Mouse (Mus musculus) inflammation-experienced regulatory T-cells (primary cell): ENCODE measurements around the gene Nat8. TPM values are rescaled to one million over a fixed set of nuclear protein-coding genes. Genes with fewer than 3 reads are reported as not detected.

Source experiments
- polyA plus RNA-seq, 2 experiments: library from polyadenylated mRNA; unstranded; fragments of 100-300 nt; shearing (Covaris generic); gene quantifications; one replicate each; pipeline ENCODE4 v1.2.1; 2017

Nat8 gene
- not detected for polyA plus RNA-seq

GRCm38 (mm10) chr6:85831796-85832321 is at the start of gene Nat8:
TSS of gene Nat8 (minus strand) at chr6:85832082.

GRCm38 (mm10) chr6:85869006-85869405 is 37.1 kb upstream of the Nat8 start, which contains the start of gene Nat8f2:
TSS of gene Nat8f2 (minus strand) at chr6:85869158.

GRCm38 (mm10) chr6:85820837-85821236 is 11.0 kb downstream of the Nat8 start, which contains the start of the genes Nat8f6 and Nat8f5:
TSS of gene Nat8f6 (minus strand) at chr6:85820954.
TSS of gene Nat8f5 (minus strand) at chr6:85820972.

Other genes starting within 250 kb of the Nat8 start
- 10 to 100 TPM in 1 of 2 experiments, 1 to 10 TPM in 1; 2.3 to 10.8 TPM for gene Alms1, start 244.6 kb downstream of the Nat8 start, polyA plus RNA-seq
- gene Nat8f7, start 118.9 kb downstream of the Nat8 start, polyA plus RNA-seq = under 1 TPM in 1 of 2 experiments, not detected in 1; 0.60 TPM
- under 1 TPM; 0.27 to 0.72 TPM for gene Nat8f3, start 66.3 kb downstream of the Nat8 start, polyA plus RNA-seq
- gene Nat8f6, start 11.1 kb downstream of the Nat8 start, polyA plus RNA-seq = not detected
- not detected for gene Nat8f5, start 11.1 kb downstream of the Nat8 start, polyA plus RNA-seq
- 1 to 10 TPM in 1 of 2 experiments, under 1 TPM in 1; 0.29 to 2.9 TPM for gene Nat8f2, start 37.1 kb upstream of the Nat8 start, polyA plus RNA-seq
- gene Nat8f4, start 72.8 kb upstream of the Nat8 start, polyA plus RNA-seq = 1 to 10 TPM; 6.2 to 8.6 TPM
- 10 to 100 TPM; 39.1 to 43.7 TPM for gene Tprkb, start 79.8 kb upstream of the Nat8 start, polyA plus RNA-seq
- gene Nat8f1, start 83.6 kb upstream of the Nat8 start, polyA plus RNA-seq = 10 to 100 TPM in 1 of 2 experiments, 1 to 10 TPM in 1; 9.1 to 11.9 TPM
- gene Dusp11, start 129.6 kb upstream of the Nat8 start, polyA plus RNA-seq = 100 to 1,000 TPM; 164 to 231 TPM
- 1 to 10 TPM in 1 of 2 experiments, not detected in 1; 2.0 TPM for gene Figla, start 184.1 kb upstream of the Nat8 start, polyA plus RNA-seq
- gene Add2, start 196.6 kb upstream of the Nat8 start, polyA plus RNA-seq = under 1 TPM in 1 of 2 experiments, not detected in 1; 0.20 TPM